Mouse (Mus musculus) liver, adult 2 months (tissue): ENCODE data around the gene Adk.

Experiments
- CTCF ChIP-seq: fragments of 200-500 bp; IDR thresholded peaks from 2 replicates; pipeline ENCODE4 v1.5.1; 2011; ENCODE audit warnings: low read depth, low read length, control low read depth
- POLR2A ChIP-seq: fragments of 200-500 bp; IDR thresholded peaks from 2 replicates; pipeline ENCODE4 v1.6.1; 2011; ENCODE audit warnings: low read length, control low read depth; ENCODE audit not compliant: insufficient read depth; ENCODE audit errors: extremely low read depth

GRCm38 (mm10) chr14:21351646-21352045 lies 299.3 kb downstream of the Adk start:
- TF ChIP-seq CTCF (no peak), POLR2A (no peak)
